Mouse (Mus musculus) stomach, embryonic 14.5 days (tissue): Measurements from ENCODE around the gene Pcbp4. TPM values are rescaled to one million over a fixed set of nuclear protein-coding genes. Genes with fewer than 3 reads are reported as not detected.

ENCODE experiments used
- ATAC-seq: fragments of 200-750 bp; cut with Nextera tagmentation; 2 replicates; pipeline ENCODE4 v1.8.0; 2017; ENCODE audit warnings: low read depth, moderate TSS enrichment; ENCODE audit not compliant: insufficient number of reproducible peaks, insufficient read depth, low FRiP score
- H3K27ac ChIP-seq: fragments of 300-500 bp; sonication (generic); 2 replicates; pipeline ENCODE4 v1.5.1; 2014; ENCODE audit warnings: mild to moderate bottlenecking, low read length, moderate library complexity, mixed read lengths
- H3K27me3 ChIP-seq: fragments of 300-500 bp; sonication (generic); 2 replicates; pipeline ENCODE4 v1.6.1; 2014; ENCODE audit warnings: low read length, control low read depth, mixed read lengths; ENCODE audit not compliant: control insufficient read depth, insufficient read depth
- H3K36me3 ChIP-seq: fragments of 300-500 bp; sonication (generic); 2 replicates; pipeline ENCODE4 v1.6.1; 2014; ENCODE audit warnings: mild to moderate bottlenecking, control low read depth, low read length, moderate library complexity, mixed read lengths; ENCODE audit not compliant: control insufficient read depth, insufficient read depth
- H3K4me1 ChIP-seq: fragments of 300-500 bp; sonication (generic); 2 replicates; pipeline ENCODE4 v1.6.1; 2014; ENCODE audit warnings: low read length, control low read depth, mixed read lengths; ENCODE audit not compliant: control insufficient read depth, insufficient read depth
- H3K4me2 ChIP-seq: fragments of 300-500 bp; sonication (generic); replicated peaks from 2 replicates; pipeline ENCODE4 v1.6.1; 2014; ENCODE audit warnings: low read depth, low read length, control low read depth
- H3K4me3 ChIP-seq: fragments of 300-500 bp; sonication (generic); 2 replicates; pipeline ENCODE4 v1.5.1; 2014; ENCODE audit warnings: low read depth, low read length, control low read depth
- H3K9ac ChIP-seq: fragments of 300-500 bp; sonication (generic); replicated peaks from 2 replicates; pipeline ENCODE4 v1.6.1; 2014; ENCODE audit warnings: low read depth, mild to moderate bottlenecking, control low read depth, low read length, moderate library complexity, mixed read lengths
- H3K9me3 ChIP-seq: fragments of 300-500 bp; sonication (generic); 2 replicates; pipeline ENCODE4 v1.6.1; 2016; ENCODE audit warnings: low read depth, low read length, control low read depth; ENCODE audit not compliant: control insufficient read depth
- WGBS: fragments of 180-500 bp; shearing (Covaris S2); extraction: QIAGEN DNeasy Blood & Tissue Kit; methylation state at CpG from one replicate; pipeline ENCODE4 v1.1.7; 2014; 5-methylcytosine and 5-hydroxymethylcytosine counted together
- polyA plus RNA-seq: library from polyadenylated mRNA; unstranded; fragments of >200 nt; fragmentation: Nextera tagmentation; extraction: Ambion mirVana; gene quantifications from 2 replicates; pipeline ENCODE4 v1.2.1, GENCODE M21; 2014

The Pcbp4 gene
- polyA plus RNA-seq, 1 experiment from 2014 or later, result 60.9 TPM

DNA sequence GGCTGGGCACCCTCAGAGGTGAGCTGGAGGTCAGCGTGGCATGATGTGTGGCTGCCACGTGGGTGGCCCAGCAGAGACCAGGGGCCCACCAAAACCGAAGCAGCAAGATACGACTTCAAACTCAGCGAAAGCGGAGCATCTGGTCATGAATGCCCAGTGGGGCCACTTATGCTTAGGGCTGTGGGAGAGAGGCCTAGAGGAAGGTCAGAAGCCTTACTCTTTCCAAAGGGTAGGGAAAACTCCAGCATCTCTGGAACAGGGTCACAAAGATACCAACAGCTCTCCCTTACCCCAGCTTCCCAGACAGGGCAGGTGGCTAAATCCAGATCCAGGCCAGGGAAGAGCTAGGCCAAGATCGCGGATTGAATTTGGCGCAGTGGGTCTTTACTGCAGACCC is 4.1 kb downstream of the Pcbp4 start:
- Histone ChIP-seq H3K9ac (no peak overlapping the region), H3K27ac (peak overlapping the region; percentile 44; the same call in 1 of the 2 replicates), H3K4me2 (peak overlapping the region; percentile 92; the same call in 1 of the 2 replicates), H3K4me1 (peaks cover 36% of the 10 kb centered on the region), H3K36me3 (peaks cover 8% of the 10 kb centered on the region), H3K9me3 (no peaks in the 10 kb centered on the region), H3K4me3 (no peak overlapping the region), H3K27me3 (no peaks in the 10 kb centered on the region)
- WGBS, result 42% methylated on average over 9 of the region's 9 CpGs
- no peak for ATAC-seq

DNA sequence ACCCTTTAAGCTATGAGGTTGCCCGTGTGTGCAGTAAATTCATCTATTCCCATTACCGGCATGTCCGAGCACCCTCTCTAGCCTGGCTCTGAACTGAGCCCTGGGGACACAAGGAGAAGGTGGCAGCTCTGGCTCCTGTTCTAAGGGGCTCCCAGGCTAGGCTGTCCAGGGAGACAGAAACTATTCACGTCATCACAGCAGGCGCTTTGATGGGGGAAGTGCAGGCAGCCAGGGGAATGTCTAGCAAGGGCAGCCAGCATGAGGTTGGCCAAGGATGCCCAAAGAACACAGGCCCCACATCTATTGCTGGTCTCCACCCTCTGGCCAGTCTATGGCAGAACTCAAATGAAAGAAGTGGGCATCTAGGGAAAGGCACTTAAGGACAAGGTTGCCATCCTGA is 4.8 kb downstream of the Pcbp4 start:
- no peaks in the 10 kb centered on the region for H3K9me3 ChIP-seq
- H3K4me3 ChIP-seq, result no peak overlapping the region
- no peak overlapping the region for H3K27ac ChIP-seq
- peaks cover 12% of the 10 kb centered on the region for H3K36me3 ChIP-seq
- H3K9ac ChIP-seq, result no peak overlapping the region
- no peak overlapping the region for H3K4me2 ChIP-seq
- WGBS, result 73% methylated on average over 5 of the region's 5 CpGs
- H3K4me1 ChIP-seq, result peaks cover 30% of the 10 kb centered on the region
- no peaks in the 10 kb centered on the region for H3K27me3 ChIP-seq
- ATAC-seq, result no peak

DNA sequence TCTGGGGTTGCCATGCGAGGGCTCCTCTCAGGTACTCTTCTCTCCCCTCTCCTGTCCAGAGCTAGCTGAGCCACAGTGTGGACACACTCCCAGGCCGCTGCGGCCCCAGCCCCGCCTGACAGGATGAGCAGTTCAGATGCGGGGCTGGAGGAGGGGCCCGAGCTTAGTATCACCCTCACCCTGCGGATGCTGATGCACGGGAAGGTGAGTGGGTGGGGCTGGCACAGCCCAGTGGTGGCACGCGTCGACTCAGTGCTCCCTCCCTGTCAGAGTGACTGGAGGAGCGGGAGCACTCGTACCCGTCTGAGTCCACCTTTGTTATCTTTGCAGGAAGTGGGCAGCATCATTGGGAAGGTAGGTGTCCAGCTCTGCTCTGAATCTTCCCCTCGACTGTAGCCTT is 6.9 kb downstream of the Pcbp4 start:
- Histone ChIP-seq H3K9ac (no peak overlapping the region), H3K36me3 (peaks cover 20% of the 10 kb centered on the region), H3K27me3 (no peaks in the 10 kb centered on the region), H3K27ac (no peak overlapping the region), H3K9me3 (no peaks in the 10 kb centered on the region), H3K4me3 (no peak overlapping the region), H3K4me1 (peaks cover 32% of the 10 kb centered on the region), H3K4me2 (no peak overlapping the region)
- no peak for ATAC-seq
- WGBS, result 76% methylated on average over 15 of the region's 15 CpGs

DNA sequence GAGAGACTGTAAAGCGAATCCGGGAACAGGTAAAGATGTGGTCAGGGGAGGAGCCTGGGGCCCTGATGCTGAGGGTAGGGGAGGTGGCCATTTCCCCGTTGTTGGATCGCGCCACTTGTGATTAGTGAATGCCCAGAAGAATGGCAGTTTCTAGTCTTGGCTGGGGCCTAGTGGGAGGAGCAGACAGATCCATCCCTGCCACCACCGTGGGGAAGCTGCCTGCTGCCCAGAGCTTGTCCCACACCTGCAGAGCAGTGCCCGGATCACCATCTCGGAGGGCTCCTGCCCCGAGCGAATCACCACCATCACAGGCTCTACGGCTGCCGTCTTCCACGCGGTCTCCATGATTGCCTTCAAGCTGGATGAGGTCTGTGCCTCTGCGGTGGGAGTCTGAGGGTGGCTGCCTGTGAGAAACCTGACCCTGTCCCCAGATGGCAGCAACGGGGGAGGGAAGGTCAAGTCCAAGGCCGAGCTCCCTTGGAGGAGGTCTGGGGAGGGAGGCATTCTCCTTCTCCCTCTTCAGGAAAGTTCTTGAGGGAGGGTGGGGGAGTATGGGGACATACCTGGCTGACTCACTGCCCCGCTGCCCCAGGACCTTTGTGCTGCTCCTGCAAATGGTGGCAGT is 7.4 kb downstream of the Pcbp4 start:
- Histone ChIP-seq H3K36me3 (peaks cover 20% of the 10 kb centered on the region), H3K9ac (no peak overlapping the region)

DNA sequence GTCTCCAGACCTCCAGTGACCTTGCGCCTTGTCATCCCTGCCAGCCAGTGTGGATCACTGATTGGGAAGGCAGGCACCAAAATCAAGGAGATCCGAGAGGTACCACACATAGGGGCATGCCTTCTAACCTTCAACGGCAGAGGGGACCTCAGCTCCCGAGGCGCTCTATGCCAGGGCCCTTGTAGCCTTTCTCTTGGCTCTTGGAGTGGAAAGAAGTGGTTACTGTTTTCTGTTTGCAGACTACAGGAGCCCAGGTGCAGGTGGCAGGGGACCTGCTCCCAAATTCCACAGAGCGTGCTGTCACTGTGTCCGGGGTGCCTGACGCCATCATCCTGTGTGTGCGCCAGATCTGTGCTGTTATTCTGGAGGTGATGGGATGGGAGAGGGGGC is 7.9 kb downstream of the Pcbp4 start:
- Histone ChIP-seq H3K27me3 (no peaks in the 10 kb centered on the region), H3K27ac (no peak overlapping the region), H3K4me2 (no peak overlapping the region), H3K9me3 (no peaks in the 10 kb centered on the region), H3K9ac (no peak overlapping the region), H3K4me3 (no peak overlapping the region), H3K4me1 (peaks cover 22% of the 10 kb centered on the region), H3K36me3 (peaks cover 20% of the 10 kb centered on the region)
- ATAC-seq, result no peak
- WGBS, result 87% methylated on average over 9 of the region's 9 CpGs

More for the DNA sequence above, 7.4 kb downstream of the Pcbp4 start:
- H3K4me3 ChIP-seq, result no peak overlapping the region
- H3K27ac ChIP-seq, result no peak overlapping the region
- ATAC-seq, result no peak
- WGBS, result 79% methylated on average over 18 of the region's 18 CpGs
- peaks cover 27% of the 10 kb centered on the region for H3K4me1 ChIP-seq
- H3K9me3 ChIP-seq, result no peaks in the 10 kb centered on the region
- no peak overlapping the region for H3K4me2 ChIP-seq
- H3K27me3 ChIP-seq, result no peaks in the 10 kb centered on the region

DNA sequence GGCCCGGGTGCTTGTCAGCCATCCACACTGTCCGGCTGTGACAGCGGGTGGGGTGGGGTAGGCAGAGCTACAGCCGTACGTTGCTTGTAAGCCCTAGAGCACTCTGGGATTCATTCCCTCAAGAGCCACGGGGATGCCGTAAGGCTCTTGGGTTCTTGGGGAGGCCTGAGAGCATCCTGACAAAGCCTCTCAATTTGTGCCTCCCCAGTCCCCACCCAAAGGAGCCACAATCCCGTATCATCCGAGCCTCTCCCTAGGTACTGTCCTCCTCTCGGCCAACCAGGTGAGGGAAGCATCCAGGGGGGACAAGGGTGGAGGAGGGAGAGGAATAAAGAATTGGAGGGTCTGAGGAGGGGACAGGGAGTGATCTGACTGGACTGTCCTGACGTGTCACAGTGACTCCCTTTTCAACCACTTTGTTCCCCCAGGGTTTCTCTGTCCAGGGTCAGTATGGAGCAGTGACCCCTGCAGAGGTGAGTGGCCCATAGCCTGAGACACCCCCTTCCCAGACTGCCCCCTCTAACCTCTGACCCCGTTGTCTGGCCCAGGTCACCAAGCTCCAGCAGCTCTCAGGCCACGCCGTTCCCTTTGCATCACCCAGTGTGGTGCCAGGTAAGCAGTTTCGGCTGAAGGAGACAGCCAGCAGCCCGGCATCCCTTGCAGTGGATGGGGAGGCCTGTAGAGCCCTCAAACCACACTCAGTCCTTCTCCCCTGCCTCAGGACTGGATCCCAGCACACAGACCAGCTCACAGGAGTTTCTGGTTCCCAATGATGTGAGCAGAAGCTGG is 8.7 kb downstream of the Pcbp4 start:
- H3K9ac ChIP-seq, result no peak overlapping the region
- H3K9me3 ChIP-seq, result no peaks in the 10 kb centered on the region
- 87% methylated on average over 16 of the region's 16 CpGs for WGBS
- H3K4me1 ChIP-seq, result peaks cover 14% of the 10 kb centered on the region
- no peak overlapping the region for H3K27ac ChIP-seq
- no peak for ATAC-seq
- no peak overlapping the region for H3K4me2 ChIP-seq
- H3K27me3 ChIP-seq, result no peaks in the 10 kb centered on the region
- H3K36me3 ChIP-seq, result peaks cover 20% of the 10 kb centered on the region
- no peak overlapping the region for H3K4me3 ChIP-seq

DNA sequence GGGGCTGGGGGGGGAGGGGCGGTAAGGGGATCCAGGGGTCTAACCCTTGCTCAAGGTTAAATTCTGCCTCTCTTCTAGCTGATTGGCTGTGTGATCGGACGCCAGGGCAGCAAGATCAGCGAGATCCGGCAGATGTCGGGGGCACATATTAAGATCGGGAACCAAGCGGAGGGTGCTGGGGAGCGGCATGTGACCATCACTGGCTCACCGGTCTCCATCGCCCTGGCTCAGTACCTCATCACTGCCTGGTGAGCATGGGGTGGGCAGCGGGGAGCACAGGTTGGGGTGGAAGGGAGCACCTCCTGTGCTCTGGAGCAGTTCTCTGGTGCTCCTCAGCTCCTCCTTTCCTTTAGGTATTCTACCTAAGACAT is 9.3 kb downstream of the Pcbp4 start:
- H3K36me3 ChIP-seq, result peaks cover 20% of the 10 kb centered on the region
- no peak overlapping the region for H3K4me2 ChIP-seq
- ATAC-seq, result no peak
- H3K27me3 ChIP-seq, result no peaks in the 10 kb centered on the region
- peaks cover 9% of the 10 kb centered on the region; the same call in 1 of the 2 replicates for H3K4me1 ChIP-seq
- no peak overlapping the region for H3K27ac ChIP-seq
- H3K4me3 ChIP-seq, result no peak overlapping the region
- no peak overlapping the region for H3K9ac ChIP-seq
- no peaks in the 10 kb centered on the region for H3K9me3 ChIP-seq
- WGBS, result 97% methylated on average over 12 of the region's 12 CpGs

DNA sequence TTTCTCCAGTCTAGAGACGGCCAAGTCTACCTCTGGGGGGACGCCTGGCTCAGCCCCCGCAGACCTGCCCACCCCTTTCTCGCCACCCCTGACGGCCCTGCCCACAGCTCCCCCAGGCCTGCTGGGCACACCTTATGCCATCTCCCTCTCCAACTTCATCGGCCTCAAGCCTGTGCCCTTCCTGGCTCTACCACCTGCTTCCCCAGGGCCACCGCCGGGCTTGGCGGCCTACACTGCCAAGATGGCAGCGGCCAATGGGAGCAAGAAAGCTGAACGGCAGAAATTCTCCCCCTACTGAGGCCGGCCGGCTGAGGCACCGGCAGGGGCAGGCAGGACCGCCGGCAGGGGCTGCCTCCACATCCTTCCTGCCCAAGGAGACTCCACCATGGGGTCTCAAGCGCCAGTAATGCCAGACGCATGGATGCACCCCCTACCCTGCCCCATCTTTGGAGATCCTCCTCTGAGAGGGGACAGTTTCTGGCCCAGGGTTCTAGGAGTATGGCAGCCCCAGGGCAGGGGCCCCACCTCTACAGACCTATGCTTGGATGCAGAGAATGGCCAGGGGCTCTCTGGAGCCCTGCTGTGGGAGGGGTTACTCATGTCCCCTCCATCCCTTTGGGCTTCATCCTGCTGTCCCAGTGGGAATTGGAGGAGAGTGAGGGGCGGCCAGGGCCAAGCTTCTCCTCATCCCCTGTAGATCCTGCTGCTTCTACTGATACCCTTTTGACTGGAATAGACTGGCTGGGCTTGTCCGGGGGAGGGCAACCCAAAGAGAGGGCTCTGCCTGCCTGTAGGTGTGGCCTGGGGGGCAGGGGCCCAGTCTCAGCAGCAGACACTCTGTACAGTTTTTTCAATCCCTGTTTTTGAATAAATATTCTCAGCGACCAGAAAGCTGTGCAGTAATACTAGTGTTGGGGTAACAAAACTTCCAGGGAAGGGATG is 10.3 kb downstream of the Pcbp4 start:
- no peak for ATAC-seq
- H3K27me3 ChIP-seq, result no peaks in the 10 kb centered on the region
- H3K4me2 ChIP-seq, result no peak overlapping the region
- 85% methylated on average over 21 of the region's 21 CpGs for whole genome bisulfite sequencing
- H3K9me3 ChIP-seq, result no peaks in the 10 kb centered on the region
- no peak overlapping the region for H3K4me3 ChIP-seq
- no peak overlapping the region for H3K9ac ChIP-seq
- no peak overlapping the region for H3K27ac ChIP-seq
- peaks cover 5% of the 10 kb centered on the region; the same call in 1 of the 2 replicates for H3K4me1 ChIP-seq
- H3K36me3 ChIP-seq, result peaks cover 20% of the 10 kb centered on the region
